Mouse (Mus musculus): Measurements from ENCODE around the gene Rbm24.

GRCm38 (mm10) chr13:46446062-46446461 lies 27.8 kb downstream of the Rbm24 start:
- TF ChIP-seq CTCF (IDR thresholded peaks at IDR 0.05; ENCODE audit: low read depth, low read length) = no peak
- TF ChIP-seq EP300 (IDR thresholded peaks at IDR 0.05; ENCODE audit: insufficient read depth, low read depth, low read length) = no peak
- TF ChIP-seq POLR2A (IDR thresholded peaks at IDR 0.05; ENCODE audit: insufficient read depth, low read length) = no peak

All from ES-Bruce4 (cell line).